Mouse (Mus musculus) heart, adult 9 months (tissue): ENCODE measurements around the gene Ins2.
A peak's percentile ranks its signal among the peaks of the same experiment; 100 is the strongest.

Experiments used
- DNase-seq, 2 experiments: peaks; one replicate each; pipeline ENCODE4 v3.0.0; 2022; ENCODE audit warnings: low spot score in 2 of 2

Ins2 gene

GRCm38 (mm10) chr7:142743281-142743680, at the start of gene Ins2:
Gene Ins2 (minus strand): TSS chr7:142743381.
- no peak for DNase-seq

- DNase-seq: no peak
These were observed 49.6 kb upstream of the Ins2 start for GRCm38 (mm10) chr7:142792650-142793275.

GRCm38 (mm10) chr7:142789667-142790066, 46.5 kb upstream of the Ins2 start:
- DNase-seq: no peak

- no peak for DNase-seq
These were observed 5.4 kb downstream of the Ins2 start for GRCm38 (mm10) chr7:142737772-142738171.

GRCm38 (mm10) chr7:142736943-142737490, 6.2 kb downstream of the Ins2 start:
- DNase-seq: peak in 1 of 2 experiments; percentile 8

- no peak for DNase-seq
These were observed 17.2 kb downstream of the Ins2 start for GRCm38 (mm10) chr7:142725973-142726372.

GRCm38 (mm10) chr7:142720725-142721124, 22.5 kb downstream of the Ins2 start:
- no peak for DNase-seq

GRCm38 (mm10) chr7:142714783-142715498, 28.2 kb downstream of the Ins2 start:
- DNase-seq: peak in 1 of 2 experiments; percentile 22

- no peak for DNase-seq
These were observed 36.3 kb downstream of the Ins2 start for GRCm38 (mm10) chr7:142706873-142707272.

GRCm38 (mm10) chr7:142699334-142699860, 43.8 kb downstream of the Ins2 start:
- DNase-seq: peak; percentile 68 to 81

- DNase-seq: peak; percentile 26 to 62
These were observed 64.6 kb downstream of the Ins2 start for GRCm38 (mm10) chr7:142678611-142679010.

GRCm38 (mm10) chr7:142675644-142676043, 67.5 kb downstream of the Ins2 start:
- DNase-seq: peak in 1 of 2 experiments; percentile 25

- DNase-seq: no peak
These were observed 68.0 kb downstream of the Ins2 start for GRCm38 (mm10) chr7:142675141-142675540.

GRCm38 (mm10) chr7:142672120-142672519, 71.1 kb downstream of the Ins2 start:
- peak in 1 of 2 experiments; percentile 27 for DNase-seq

GRCm38 (mm10) chr7:142671067-142671466, 72.1 kb downstream of the Ins2 start:
- no peak for DNase-seq

- no peak for DNase-seq
These were observed 73.2 kb downstream of the Ins2 start, which contains the start of gene Gm49394 for GRCm38 (mm10) chr7:142669751-142670625. Gene Gm49394 (minus strand): TSS chr7:142669942.

- no peak for DNase-seq
These were observed 74.9 kb downstream of the Ins2 start for GRCm38 (mm10) chr7:142668328-142668727.

GRCm38 (mm10) chr7:142667521-142667920, 75.7 kb downstream of the Ins2 start:
- DNase-seq: no peak

GRCm38 (mm10) chr7:142666659-142667058, 76.5 kb downstream of the Ins2 start, which contains the start of gene Igf2:
Gene Igf2 (minus strand): TSS chr7:142666816.
- peak in 1 of 2 experiments; percentile 24 for DNase-seq

- no peak for DNase-seq
These were observed 77.1 kb downstream of the Ins2 start for GRCm38 (mm10) chr7:142666109-142666508.

GRCm38 (mm10) chr7:142665364-142665763, 77.8 kb downstream of the Ins2 start:
- DNase-seq: no peak
